9 mouse cellular contexts compared by ENCODE assay signal in genomic region chr14:27044967-27045361, GRCm38 (mm10). TPM values are rescaled to one million over a fixed set of nuclear protein-coding genes. Genes with fewer than 3 reads are reported as not detected.
DNase-seq lines count a peak whose midpoint lies in the region; ATAC-seq and TF ChIP-seq lines count a peak whose summit lies in the region.
"Had no signal": no experiment of that assay in that cellular context is flagged by ENCODE, and none has a peak within 500 bp of the region (broad histone marks: within the 10 kb centered on the region; RNA-seq: fewer than 3 reads in every experiment).

No protein-coding gene starts in this region.

- H3K9me3 ChIP-seq in hindbrain, embryonic 11.5 days (ENCODE audit: control insufficient read depth, low read length) = no peaks in the 10 kb centered on the region
- H3K9me3 ChIP-seq: liver, embryonic 15.5 days had no signal

- peaks cover 28% of the 10 kb centered on the region for H3K4me1 ChIP-seq in kidney, adult 2 months (ENCODE audit: control insufficient read depth, insufficient read depth, low read length)
- peaks cover 10% of the 10 kb centered on the region; the same call in 1 of the 2 replicates for H3K4me1 ChIP-seq in hindbrain, embryonic 11.5 days (replicated peaks; ENCODE audit: control insufficient read depth, insufficient read depth, low read length)
- H3K4me1 ChIP-seq in small intestine, adult 2 months (ENCODE audit: control insufficient read depth, insufficient read depth, insufficient read length, low read length) = peaks cover 25% of the 10 kb centered on the region; the same call in 1 of the 2 replicates

- 45% methylated on average over 2 of the region's 2 CpGs for whole genome bisulfite sequencing in kidney, adult 2 months
- 5% methylated on average over 2 of the region's 2 CpGs for WGBS in hindbrain, embryonic 11.5 days
- 46% methylated on average over 2 of the region's 2 CpGs for WGBS in small intestine, adult 2 months

- no peak overlapping the region for H3K4me2 ChIP-seq in hindbrain, embryonic 11.5 days (replicated peaks; ENCODE audit: low read depth, low read length)
- H3K4me2 ChIP-seq: liver, embryonic 15.5 days had no signal

- H3K27me3 ChIP-seq in kidney, adult 2 months (replicated peaks; ENCODE audit: control insufficient read depth, insufficient read depth, low read length) = no peaks in the 10 kb centered on the region
- H3K27me3 ChIP-seq in hindbrain, embryonic 11.5 days (ENCODE audit: control insufficient read depth, insufficient read depth, low read length) = 0 out of 2 replicates have a peak, but pooled peaks cover 2% of the 10 kb centered on the region
- H3K27me3 ChIP-seq in small intestine, adult 2 months (ENCODE audit: control insufficient read depth, insufficient read depth, low read length) = no peaks in the 10 kb centered on the region

- no peak overlapping the region for H3K4me3 ChIP-seq in kidney, adult 2 months (ENCODE audit: insufficient read depth, low read depth, low read length)
- no peak overlapping the region for H3K4me3 ChIP-seq in hindbrain, embryonic 11.5 days (ENCODE audit: low read depth, low read length)
- H3K4me3 ChIP-seq in small intestine, adult 2 months (ENCODE audit: low read depth, low read length) = no peak overlapping the region
- H3K4me3 ChIP-seq: liver, embryonic 15.5 days had no signal

- DNase-seq in kidney, adult 2 months = peak; percentile 60
- no peak for DNase-seq in kidney, adult 8-10 months
- peak; percentile 74 for DNase-seq in embryo, embryonic 11 days
- peak; percentile 51 for DNase-seq in hindbrain, embryonic 11.5 days (ENCODE audit: low spot score)
- peak; percentile 56 to 77 for DNase-seq in lung, adult 18-20 months
- DNase-seq in layer of hippocampus, postnatal 25 days (ENCODE audit: extremely low spot score in 1 of 2, low spot score in 1 of 2) = no peak
- no peak for DNase-seq in adrenal gland, adult 18-20 months (ENCODE audit: low spot score in 2 of 2)

- TF ChIP-seq POLR2A in kidney, adult 2 months (IDR thresholded peaks at IDR 0.05; ENCODE audit: low read depth, low read length) = no peak
- TF ChIP-seq POLR2A in small intestine, adult 2 months (IDR thresholded peaks at IDR 0.05; ENCODE audit: low read depth, low read length) = no peak

- H3K9ac ChIP-seq in hindbrain, embryonic 11.5 days (ENCODE audit: low read depth, low read length) = no peak overlapping the region
- H3K9ac ChIP-seq: liver, embryonic 15.5 days had no signal

- no peaks in the 10 kb centered on the region for H3K36me3 ChIP-seq in kidney, adult 2 months (ENCODE audit: control insufficient read depth, insufficient read depth, low read length)
- no peaks in the 10 kb centered on the region for H3K36me3 ChIP-seq in hindbrain, embryonic 11.5 days (ENCODE audit: control insufficient read depth, insufficient read depth, low read length)
- no peaks in the 10 kb centered on the region for H3K36me3 ChIP-seq in small intestine, adult 2 months (ENCODE audit: control insufficient read depth, insufficient read depth, low read length)
- H3K36me3 ChIP-seq: liver, embryonic 15.5 days had no signal

- peak; percentile 68 for ATAC-seq in hindbrain, embryonic 11.5 days (ENCODE audit: low FRiP score)

- 0 out of 2 replicates have a peak, but pooled peaks have one; percentile 12 for TF ChIP-seq CTCF in kidney, adult 2 months (conservative IDR thresholded peaks at IDR 0.05; ENCODE audit: insufficient read depth, insufficient read length, low read depth, low read length)
- TF ChIP-seq CTCF in small intestine, adult 2 months (IDR thresholded peaks at IDR 0.05; ENCODE audit: extremely low read depth, insufficient read length, insufficient replicate concordance, low read depth, low read length) = no peak; the same call in 1 of the 2 replicates

- H3K27ac ChIP-seq in kidney, adult 2 months (ENCODE audit: insufficient read depth, low read depth, low read length) = no peak overlapping the region; the same call in 1 of the 2 replicates
- H3K27ac ChIP-seq in hindbrain, embryonic 11.5 days (ENCODE audit: low read depth, low read length) = peak overlapping the region; percentile 59; the same call in 1 of the 2 replicates
- H3K27ac ChIP-seq in small intestine, adult 2 months (ENCODE audit: insufficient read depth, low read depth, low read length) = 0 out of 2 replicates have a peak overlapping the region, but pooled peaks have one; percentile 53
- H3K27ac ChIP-seq: liver, embryonic 15.5 days had no signal

RNA-seq across cellular contexts. Expression of gene Il17rd, which starts 6.2 kb away (rescaled TPM):
- 3.3 and 3.8 TPM in 2 replicates for polyA plus RNA-seq in kidney, adult 2 months (2012; rRNA removed)
- 5.3 and 5.7 TPM in 2 replicates for polyA plus RNA-seq in hindbrain, embryonic 11.5 days (2014; fragmentation: Nextera tagmentation; extraction: Ambion mirVana)
- 0.94 and 1.8 TPM in 2 replicates for polyA plus RNA-seq in small intestine, adult 2 months (2012; rRNA removed)
- 1 to 10 TPM; 3.1 to 3.9 TPM for total RNA-seq in layer of hippocampus, postnatal 25 days (2021)
- 1 to 10 TPM; 2.9 to 3.7 TPM for total RNA-seq in adrenal gland, adult 18-20 months (2021)

RNA-seq across cellular contexts. Expression of gene Hesx1, which starts 50.7 kb away (rescaled TPM):
- 0.12 and 0.19 TPM in 2 replicates for polyA plus RNA-seq in kidney, adult 2 months (2012; rRNA removed)
- 0.23 TPM in 1 of 2 replicates, not detected in the other for polyA plus RNA-seq in hindbrain, embryonic 11.5 days (2014; fragmentation: Nextera tagmentation; extraction: Ambion mirVana)
- polyA plus RNA-seq in small intestine, adult 2 months (2012; rRNA removed) = not detected in 2 replicates
- total RNA-seq in layer of hippocampus, postnatal 25 days (2021) = not detected
- total RNA-seq in adrenal gland, adult 18-20 months (2021) = not detected

Comparison
In these comparisons a context has a peak if more than half of its experiments do, and no peak if none do; other contexts are left out.
1. DNase-seq: peak in kidney, adult 2 months (single experiment), embryo, embryonic 11 days (single experiment), hindbrain, embryonic 11.5 days (single experiment) and lung, adult 18-20 months (2 of 2); none in kidney, adult 8-10 months (0 of 2), layer of hippocampus, postnatal 25 days (0 of 2) and adrenal gland, adult 18-20 months (0 of 2).